Mouse (Mus musculus): ENCODE results near the gene Hdc.

DNA sequence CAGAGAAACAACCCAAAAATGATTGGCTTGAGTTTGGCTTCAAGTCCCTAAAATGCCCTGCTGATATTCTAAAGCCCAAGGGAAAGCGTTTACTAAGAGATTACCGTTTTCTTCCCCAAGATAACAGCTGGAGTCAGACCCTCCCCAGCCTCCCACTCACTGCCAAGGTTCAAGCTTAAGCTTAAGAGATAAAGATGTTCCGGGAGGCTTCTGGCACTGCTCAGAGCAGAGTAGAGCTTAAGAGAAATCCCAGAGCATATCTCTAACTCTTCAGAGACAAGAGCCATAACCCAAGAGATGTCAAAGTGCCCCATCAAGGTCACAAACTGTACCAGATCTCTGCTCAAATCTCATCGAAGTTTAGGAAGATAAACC, 12.4 kb downstream of the Hdc start:
- TF ChIP-seq CTCF (IDR thresholded peaks at IDR 0.05; ENCODE audit: control insufficient read depth, insufficient read depth, low read length) = no peak
- TF ChIP-seq POLR2A (IDR thresholded peaks at IDR 0.05; ENCODE audit: borderline replicate concordance, control insufficient read depth, low read depth, low read length) = no peak

Measured in bone marrow, adult 2 months (tissue).